Mouse (Mus musculus) heart, embryonic 15.5 days (tissue): ENCODE results near the gene Pitpnc1. TPM values are rescaled to one million over a fixed set of nuclear protein-coding genes. Genes with fewer than 3 reads are reported as not detected.

Source experiments
- ATAC-seq: fragments of 200-750 bp; cut with Nextera tagmentation; replicated peaks from 2 replicates; pipeline ENCODE4 v1.8.0; 2017; ENCODE audit warnings: low read depth, moderate TSS enrichment; ENCODE audit not compliant: insufficient number of reproducible peaks, insufficient read depth, low FRiP score
- H3K27ac ChIP-seq: fragments of 300-500 bp; sonication (generic); 2 replicates; pipeline ENCODE4 v1.5.1; 2015; ENCODE audit warnings: mild to moderate bottlenecking, inconsistent platforms
- H3K27me3 ChIP-seq: fragments of 300-500 bp; sonication (generic); 2 replicates; pipeline ENCODE4 v1.6.1; 2015; ENCODE audit warnings: inconsistent platforms
- H3K36me3 ChIP-seq: fragments of 300-500 bp; sonication (generic); 2 replicates; pipeline ENCODE4 v1.6.1; 2015; ENCODE audit warnings: mild to moderate bottlenecking, inconsistent platforms
- H3K4me1 ChIP-seq: fragments of 300-500 bp; sonication (generic); replicated peaks from 2 replicates; pipeline ENCODE4 v1.6.1; 2015; ENCODE audit warnings: inconsistent platforms
- H3K4me2 ChIP-seq: fragments of 300-500 bp; sonication (generic); 2 replicates; pipeline ENCODE4 v1.6.1; 2015; ENCODE audit warnings: inconsistent platforms, mild to moderate bottlenecking, moderate library complexity
- H3K4me3 ChIP-seq: fragments of 300-500 bp; sonication (generic); 2 replicates; pipeline ENCODE4 v1.5.1; 2015; ENCODE audit warnings: mild to moderate bottlenecking, inconsistent platforms
- H3K9ac ChIP-seq: fragments of 300-500 bp; sonication (generic); 2 replicates; pipeline ENCODE4 v1.6.1; 2015; ENCODE audit warnings: mild to moderate bottlenecking, inconsistent platforms
- H3K9me3 ChIP-seq: fragments of 300-500 bp; sonication (generic); replicated peaks from 2 replicates; pipeline ENCODE4 v1.6.1; 2016; ENCODE audit warnings: inconsistent platforms
- WGBS: fragments of 180-500 bp; shearing (Covaris S2); methylation state at CpG from one replicate; pipeline ENCODE4 v1.1.7; 2015; ENCODE audit warnings: mixed read lengths; 5-methylcytosine and 5-hydroxymethylcytosine counted together
- polyA plus RNA-seq: library from polyadenylated mRNA; unstranded; fragments of >200 nt; fragmentation: Nextera tagmentation; extraction: Ambion mirVana; gene quantifications from 2 replicates; pipeline ENCODE4 v1.2.1, GENCODE M21; 2015

The Pitpnc1 gene
- polyA plus RNA-seq, 1 experiment from 2014 or later = 18.0 TPM

DNA sequence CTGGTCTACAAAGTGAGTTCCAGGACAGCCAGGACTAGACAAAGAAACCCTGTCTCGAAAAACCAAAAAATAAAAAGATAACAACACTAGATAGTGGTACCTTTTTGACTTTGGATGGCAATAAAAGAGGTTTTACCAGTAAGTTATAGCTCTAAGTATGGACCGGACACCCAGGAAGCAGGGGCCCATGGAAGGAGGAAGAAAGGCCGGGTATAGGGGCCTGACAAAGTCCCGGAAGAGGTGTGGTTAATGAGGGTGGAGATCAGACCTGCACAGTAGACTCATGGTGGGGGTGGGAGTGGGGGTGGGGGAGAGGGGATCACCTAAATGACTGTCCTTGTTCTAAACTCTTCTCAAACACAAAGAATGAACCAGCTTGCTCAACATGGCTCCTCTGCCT lies 58.4 kb downstream of the Pitpnc1 start:
- Histone ChIP-seq H3K4me3 (no peak overlapping the region), H3K9ac (no peak overlapping the region), H3K9me3 (no peaks in the 10 kb centered on the region), H3K4me1 (peaks cover 29% of the 10 kb centered on the region), H3K27ac (no peak overlapping the region), H3K4me2 (no peak overlapping the region), H3K27me3 (no peaks in the 10 kb centered on the region), H3K36me3 (no peaks in the 10 kb centered on the region)
- 89% methylated on average over 4 of the region's 4 CpGs for WGBS
- no peak for ATAC-seq

DNA sequence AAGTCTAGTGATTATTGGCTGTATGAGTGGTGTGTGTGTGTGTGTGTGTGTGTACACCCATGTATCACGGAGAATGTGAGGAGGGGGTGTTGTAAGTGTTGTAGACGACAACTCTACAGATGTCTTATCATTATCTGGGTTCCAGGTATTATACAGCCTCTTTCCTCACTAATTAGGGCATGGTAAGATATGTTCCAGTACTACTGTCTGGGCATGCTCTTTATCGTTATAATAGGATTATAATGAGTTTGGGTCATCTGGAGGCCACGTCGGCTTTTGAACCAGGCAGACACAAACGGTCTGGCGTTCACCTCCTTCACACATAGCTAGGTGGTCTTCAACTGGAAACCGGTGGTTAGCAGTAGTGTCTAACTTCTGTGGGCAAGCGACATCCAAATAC lies 58.9 kb downstream of the Pitpnc1 start:
- Histone ChIP-seq H3K4me2 (no peak overlapping the region), H3K4me1 (peaks cover 26% of the 10 kb centered on the region), H3K27me3 (no peaks in the 10 kb centered on the region), H3K9me3 (no peaks in the 10 kb centered on the region), H3K9ac (no peak overlapping the region), H3K36me3 (no peaks in the 10 kb centered on the region), H3K4me3 (no peak overlapping the region), H3K27ac (no peak overlapping the region)
- WGBS = 73% methylated on average over 9 of the region's 9 CpGs
- ATAC-seq = no peak

DNA sequence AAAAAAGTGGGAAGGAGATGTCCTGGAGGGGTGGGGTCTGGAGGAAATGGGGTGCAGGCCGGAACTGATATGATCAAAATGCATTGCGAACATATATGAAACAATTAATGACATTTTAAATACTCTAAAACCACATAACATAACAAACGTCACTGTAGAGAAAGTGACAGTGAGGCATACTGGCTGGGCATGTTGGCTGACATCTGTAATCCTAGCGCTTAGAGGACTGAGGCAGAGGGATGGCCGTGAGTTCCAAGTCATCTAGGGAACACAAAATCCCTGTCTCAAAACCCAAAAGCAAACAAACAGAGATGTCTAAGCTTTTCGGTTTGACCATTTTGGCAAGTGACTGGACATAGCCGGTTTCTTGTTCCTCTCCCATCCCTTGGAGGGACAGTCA lies 59.7 kb downstream of the Pitpnc1 start:
- H3K27ac ChIP-seq = no peak overlapping the region
- no peaks in the 10 kb centered on the region for H3K36me3 ChIP-seq
- peaks cover 26% of the 10 kb centered on the region for H3K4me1 ChIP-seq
- no peaks in the 10 kb centered on the region for H3K27me3 ChIP-seq
- no peak for ATAC-seq
- no peak overlapping the region for H3K9ac ChIP-seq
- no peak overlapping the region for H3K4me3 ChIP-seq
- WGBS = 78% methylated on average over 7 of the region's 7 CpGs
- H3K4me2 ChIP-seq = no peak overlapping the region
- no peaks in the 10 kb centered on the region for H3K9me3 ChIP-seq

DNA sequence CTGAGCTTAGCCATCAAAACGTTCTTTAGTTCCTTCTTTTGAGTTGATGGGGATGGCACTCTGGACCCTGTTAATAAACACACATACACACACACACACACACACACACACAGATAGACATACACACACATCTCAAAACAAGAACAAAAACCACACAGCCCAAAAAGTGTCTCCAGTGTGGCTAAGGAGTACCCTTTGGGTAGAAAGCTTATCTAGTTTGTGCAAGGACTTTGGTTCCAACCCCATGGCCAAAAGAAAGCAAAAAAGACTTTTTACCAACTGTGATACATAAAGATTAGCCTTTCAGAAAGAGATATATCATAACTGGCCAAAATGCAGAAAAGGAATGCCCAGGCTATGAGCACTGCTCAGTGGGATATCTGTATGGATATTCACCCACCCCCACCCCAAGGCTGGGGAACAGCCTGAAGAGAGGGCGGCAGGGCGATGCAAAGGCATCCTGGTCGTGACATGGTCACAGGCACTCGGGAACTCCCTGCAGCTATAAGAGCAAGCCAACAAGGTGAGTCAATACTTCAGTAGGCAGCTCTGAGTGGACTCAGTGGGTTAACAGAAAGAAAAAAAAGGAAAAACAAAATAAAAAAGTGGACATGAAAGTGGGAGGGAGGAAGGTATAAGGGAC lies 60.3 kb downstream of the Pitpnc1 start:
- H3K4me3 ChIP-seq = no peak overlapping the region
- no peak overlapping the region for H3K4me2 ChIP-seq
- no peaks in the 10 kb centered on the region for H3K9me3 ChIP-seq
- no peak overlapping the region for H3K27ac ChIP-seq
- no peak overlapping the region for H3K9ac ChIP-seq
- H3K36me3 ChIP-seq = no peaks in the 10 kb centered on the region
- 63% methylated on average over 5 of the region's 5 CpGs for WGBS
- no peaks in the 10 kb centered on the region for H3K27me3 ChIP-seq
- peaks cover 23% of the 10 kb centered on the region for H3K4me1 ChIP-seq
- ATAC-seq = no peak

DNA sequence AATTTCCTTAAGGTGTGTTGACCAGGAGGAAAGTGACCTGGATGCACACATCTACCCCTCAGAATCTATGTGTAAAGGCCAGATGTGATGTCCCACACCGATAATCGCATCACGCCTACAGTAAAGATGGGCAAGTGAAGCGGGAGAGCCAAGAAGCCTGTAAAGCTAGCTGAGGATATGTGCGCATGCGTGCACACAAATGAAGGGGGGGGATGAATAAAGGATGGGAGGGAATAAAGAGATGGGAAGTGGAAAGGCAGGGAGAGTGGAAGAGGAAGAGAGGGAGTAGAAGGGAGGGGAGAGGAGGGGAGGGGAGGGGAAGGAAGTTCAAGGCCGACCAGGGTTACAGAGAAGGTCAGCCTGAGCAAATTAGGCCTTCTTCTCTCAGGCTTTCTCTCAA lies 61.6 kb downstream of the Pitpnc1 start:
- Histone ChIP-seq H3K4me3 (no peak overlapping the region), H3K4me1 (peaks cover 13% of the 10 kb centered on the region), H3K9me3 (no peaks in the 10 kb centered on the region), H3K36me3 (no peaks in the 10 kb centered on the region), H3K27ac (no peak overlapping the region), H3K4me2 (no peak overlapping the region), H3K9ac (no peak overlapping the region), H3K27me3 (no peaks in the 10 kb centered on the region)
- no peak for ATAC-seq
- 89% methylated on average over 7 of the region's 7 CpGs for WGBS

DNA sequence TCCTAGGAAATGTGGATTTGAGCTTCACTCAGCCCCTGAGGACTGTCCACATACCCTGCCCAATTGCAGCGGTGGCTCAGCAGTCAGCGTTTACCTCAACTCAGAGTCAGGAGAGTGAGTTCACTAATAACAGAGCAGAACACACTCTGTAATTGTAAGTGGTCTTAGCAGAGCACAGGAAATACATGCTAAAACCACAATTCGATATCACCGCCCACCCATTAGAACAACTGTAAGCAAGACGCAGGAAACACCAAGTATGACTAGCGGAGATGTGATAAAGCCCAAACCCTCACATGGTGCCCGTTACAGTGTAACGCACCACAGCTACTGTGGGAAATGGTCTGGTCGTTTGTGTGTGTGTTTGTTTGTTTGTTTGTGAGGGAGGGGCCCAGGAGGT lies 62.8 kb downstream of the Pitpnc1 start:
- H3K4me1 ChIP-seq = peaks cover 1% of the 10 kb centered on the region
- H3K9me3 ChIP-seq = no peaks in the 10 kb centered on the region
- no peak for ATAC-seq
- no peak overlapping the region for H3K9ac ChIP-seq
- H3K27ac ChIP-seq = no peak overlapping the region
- H3K4me2 ChIP-seq = no peak overlapping the region
- no peaks in the 10 kb centered on the region for H3K36me3 ChIP-seq
- H3K4me3 ChIP-seq = no peak overlapping the region
- H3K27me3 ChIP-seq = no peaks in the 10 kb centered on the region
- WGBS = 68% methylated on average over 9 of the region's 9 CpGs

DNA sequence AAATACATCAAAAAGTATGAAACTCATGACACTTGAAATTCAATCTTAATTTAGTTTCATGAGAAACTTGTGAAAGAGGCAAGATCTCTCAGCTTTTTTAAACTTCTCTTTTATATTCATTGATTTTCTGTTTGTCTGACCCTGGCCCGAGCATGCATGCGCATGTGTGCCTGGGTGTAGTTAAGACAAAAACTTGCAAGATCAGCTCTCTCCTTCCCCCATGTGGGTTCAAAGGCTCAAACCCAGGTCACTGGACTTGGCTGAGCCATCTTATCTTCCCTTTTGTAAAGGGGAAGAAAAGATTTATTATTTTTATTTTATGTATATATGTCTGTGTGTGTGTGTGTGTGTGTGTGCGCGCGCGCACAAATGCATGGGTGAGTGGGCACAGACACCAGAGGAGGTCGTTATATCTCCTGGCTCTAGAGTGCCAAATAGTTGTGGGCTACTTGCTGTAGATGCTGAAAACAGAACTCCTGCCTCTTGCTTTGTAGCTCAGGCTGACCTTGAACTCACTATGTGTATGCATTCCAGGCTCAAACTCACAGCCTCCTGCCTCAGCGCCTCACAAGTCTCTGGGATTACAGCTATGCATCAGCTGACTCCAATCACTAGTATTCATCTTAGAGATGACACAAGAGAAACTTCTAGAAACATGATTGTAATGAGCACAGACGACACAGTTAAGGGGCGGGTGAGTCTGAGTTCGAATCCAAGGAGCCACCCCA lies 64.7 kb downstream of the Pitpnc1 start:
- no peak overlapping the region for H3K27ac ChIP-seq
- H3K9ac ChIP-seq = no peak overlapping the region
- no peak for ATAC-seq
- H3K4me2 ChIP-seq = no peak overlapping the region
- H3K4me3 ChIP-seq = no peak overlapping the region
- H3K4me1 ChIP-seq = no peaks in the 10 kb centered on the region; the same call in 1 of the 2 replicates
- no peaks in the 10 kb centered on the region for H3K27me3 ChIP-seq
- WGBS = 95% methylated on average over 11 of the region's 11 CpGs
- H3K36me3 ChIP-seq = no peaks in the 10 kb centered on the region
- no peaks in the 10 kb centered on the region; the same call in 1 of the 2 replicates for H3K9me3 ChIP-seq

DNA sequence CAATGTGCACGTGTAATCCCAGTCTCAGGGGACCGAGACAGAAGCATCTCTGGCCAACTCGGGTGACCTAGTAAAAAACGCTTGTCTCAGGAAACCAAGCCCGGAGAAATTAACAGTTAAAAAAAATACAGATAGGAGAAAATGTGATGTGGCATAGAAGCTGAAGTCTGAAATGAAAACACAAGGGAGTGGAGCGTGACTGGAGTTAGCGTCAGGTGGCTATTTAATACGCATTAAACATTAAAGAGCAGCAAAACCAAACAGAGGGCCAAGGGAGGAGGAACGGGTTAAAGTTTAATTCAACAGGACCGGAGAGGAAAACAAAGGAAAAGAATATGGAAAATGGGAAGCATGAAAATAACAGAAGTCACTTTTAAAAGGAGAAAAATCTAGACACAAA lies 67.2 kb downstream of the Pitpnc1 start:
- Histone ChIP-seq H3K9ac (no peak overlapping the region), H3K4me3 (no peak overlapping the region), H3K9me3 (no peaks in the 10 kb centered on the region; the same call in 1 of the 2 replicates), H3K27me3 (no peaks in the 10 kb centered on the region), H3K36me3 (no peaks in the 10 kb centered on the region), H3K27ac (no peak overlapping the region), H3K4me1 (peaks cover 2% of the 10 kb centered on the region; the same call in 1 of the 2 replicates), H3K4me2 (no peak overlapping the region)
- no peak for ATAC-seq
- WGBS = 76% methylated on average over 10 of the region's 10 CpGs

DNA sequence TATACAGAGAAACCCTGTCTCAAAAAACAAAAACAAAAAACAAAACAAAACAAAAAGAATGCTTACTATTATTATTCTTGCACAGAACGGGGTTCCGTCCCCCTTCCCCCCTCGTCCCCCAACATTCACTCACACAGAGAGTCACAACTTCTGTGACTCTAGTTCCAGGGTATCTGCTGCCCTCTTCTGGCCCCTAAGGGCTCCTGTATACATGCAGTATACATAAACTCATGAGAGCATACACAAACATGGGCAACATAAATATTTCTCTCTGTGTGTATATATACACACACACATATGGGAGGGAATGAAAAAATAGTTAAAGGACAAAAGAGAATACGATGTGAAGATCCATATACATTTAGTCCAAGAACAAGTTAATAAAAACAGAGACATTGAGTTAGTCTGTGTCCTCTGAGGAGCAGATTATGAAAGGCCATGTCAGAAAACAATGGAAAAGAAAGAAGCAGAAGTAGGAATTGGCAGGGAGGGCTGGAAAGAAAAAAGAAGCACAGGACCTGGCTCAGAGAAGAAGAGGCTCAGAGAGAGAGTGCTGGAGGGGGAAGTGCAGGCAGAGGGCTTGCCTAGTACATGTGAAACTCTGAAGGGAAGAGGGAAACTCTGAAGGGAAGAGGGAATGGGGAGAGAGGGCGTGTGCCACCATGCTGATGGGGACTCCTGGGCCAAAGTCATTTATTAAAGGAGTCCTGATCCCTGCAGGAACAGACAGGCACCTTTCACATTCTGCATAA lies 68.5 kb downstream of the Pitpnc1 start:
- Histone ChIP-seq H3K9ac (no peak overlapping the region), H3K9me3 (no peaks in the 10 kb centered on the region; the same call in 1 of the 2 replicates), H3K27me3 (no peaks in the 10 kb centered on the region), H3K27ac (no peak overlapping the region), H3K36me3 (no peaks in the 10 kb centered on the region), H3K4me2 (no peak overlapping the region), H3K4me1 (peaks cover 13% of the 10 kb centered on the region), H3K4me3 (no peak overlapping the region)
- 93% methylated on average over 5 of the region's 5 CpGs for WGBS
- ATAC-seq = no peak

DNA sequence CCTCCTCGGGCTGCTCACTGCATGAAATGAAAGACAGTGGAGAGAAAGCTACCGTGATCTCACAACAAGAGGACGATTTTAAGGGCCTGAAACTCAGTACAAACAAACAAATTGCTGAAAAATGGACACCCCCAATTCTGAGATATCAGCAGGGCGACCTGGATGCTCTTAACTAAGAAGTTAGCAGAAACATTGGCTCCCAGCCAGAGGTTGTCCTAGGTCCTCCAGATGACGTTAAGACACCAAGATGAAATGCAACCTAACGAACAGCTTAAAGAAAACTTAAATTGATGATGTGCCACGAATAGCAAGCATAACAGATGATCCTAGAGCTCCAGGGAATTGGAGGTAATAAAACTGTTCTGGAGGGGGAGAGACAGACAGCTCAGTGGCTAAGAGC lies 69.7 kb downstream of the Pitpnc1 start:
- no peak overlapping the region for H3K9ac ChIP-seq
- no peak overlapping the region for H3K4me3 ChIP-seq
- 71% methylated on average over 7 of the region's 7 CpGs for WGBS
- no peaks in the 10 kb centered on the region; the same call in 1 of the 2 replicates for H3K9me3 ChIP-seq
- peaks cover 14% of the 10 kb centered on the region for H3K4me1 ChIP-seq
- no peak for ATAC-seq
- no peaks in the 10 kb centered on the region for H3K36me3 ChIP-seq
- H3K27me3 ChIP-seq = no peaks in the 10 kb centered on the region
- H3K4me2 ChIP-seq = no peak overlapping the region
- H3K27ac ChIP-seq = no peak overlapping the region

DNA sequence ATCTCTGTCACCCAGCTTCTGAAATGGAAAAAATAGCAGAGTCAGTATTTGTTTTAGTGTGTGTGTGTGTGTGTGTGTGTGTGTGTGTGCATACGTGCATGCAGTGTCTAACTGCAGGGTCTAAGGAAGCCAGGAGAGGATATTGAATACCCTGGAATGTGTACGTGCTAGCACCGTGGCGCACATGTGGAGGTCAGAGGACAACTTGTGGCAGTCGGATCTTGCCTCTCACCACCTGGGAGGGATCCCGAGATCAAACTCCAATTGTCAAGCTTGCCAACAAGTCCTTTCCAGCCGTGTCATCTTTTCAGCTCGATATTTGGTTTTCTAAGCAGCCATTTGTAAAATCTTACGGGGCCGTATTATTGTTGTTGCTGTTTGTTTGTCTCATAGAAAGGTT lies 70.5 kb downstream of the Pitpnc1 start:
- no peak overlapping the region for H3K4me2 ChIP-seq
- H3K4me1 ChIP-seq = peaks cover 14% of the 10 kb centered on the region
- no peaks in the 10 kb centered on the region for H3K27me3 ChIP-seq
- H3K9me3 ChIP-seq = no peaks in the 10 kb centered on the region; the same call in 1 of the 2 replicates
- no peak overlapping the region for H3K4me3 ChIP-seq
- H3K36me3 ChIP-seq = no peaks in the 10 kb centered on the region
- 78% methylated on average over 10 of the region's 10 CpGs for WGBS
- no peak for ATAC-seq
- no peak overlapping the region for H3K9ac ChIP-seq
- no peak overlapping the region for H3K27ac ChIP-seq
